Mouse (Mus musculus) activated CD4-positive, CD25-positive, alpha-beta regulatory T cell, adult 9 weeks (primary cell): ENCODE measurements around the gene Lman2l. TPM values are rescaled to one million over a fixed set of nuclear protein-coding genes. Genes with fewer than 3 reads are reported as not detected.

Experiments
- polyA plus RNA-seq: library from polyadenylated mRNA; unstranded; fragments of 100-300 nt; shearing (Covaris generic); gene quantifications from one replicate; pipeline ENCODE4 v1.2.1, GENCODE M21; 2017

Gene Lman2l
- polyA plus RNA-seq = 41.8 TPM

GRCm38 (mm10) chr1:36444471-36445464 is at the start of gene Lman2l:
TSS of gene Lman2l (minus strand) at chr1:36445271.

GRCm38 (mm10) chr1:36471181-36472105 is 26.4 kb upstream of the Lman2l start, which contains the start of gene Cnnm4:
TSS of gene Cnnm4 (plus strand) at chr1:36471620.

GRCm38 (mm10) chr1:36371934-36372845 is 72.9 kb downstream of the Lman2l start, which contains the start of gene Fer1l5:
TSS of gene Fer1l5 (plus strand) at chr1:36372291.

Other genes with a start within 250 kb of the Lman2l start
- gene Uggt1, start 200.6 kb downstream of the Lman2l start, polyA plus RNA-seq = 60.4 TPM
- gene Neurl3, start 170.6 kb downstream of the Lman2l start, polyA plus RNA-seq = 120 TPM
- 133 TPM for gene Arid5a, start 137.5 kb downstream of the Lman2l start, polyA plus RNA-seq
- gene Kansl3, start 76.1 kb downstream of the Lman2l start, polyA plus RNA-seq = 62.0 TPM
- gene Fer1l5, start 73.0 kb downstream of the Lman2l start, polyA plus RNA-seq = 2.0 TPM
- gene Cnnm4, start 26.3 kb upstream of the Lman2l start, polyA plus RNA-seq = 2.3 TPM
- 2.4 TPM for gene Cnnm3, start 66.6 kb upstream of the Lman2l start, polyA plus RNA-seq
- gene Ankrd23, start 91.6 kb upstream of the Lman2l start, polyA plus RNA-seq = 34.8 TPM
- not detected for gene Gm42417, start 94.2 kb upstream of the Lman2l start, polyA plus RNA-seq
- gene Ankrd39, start 102.2 kb upstream of the Lman2l start, polyA plus RNA-seq = 43.2 TPM
- gene Sema4c, start 113.1 kb upstream of the Lman2l start, polyA plus RNA-seq = 0.70 TPM
- not detected for gene Fam178b, start 237.9 kb upstream of the Lman2l start, polyA plus RNA-seq
- gene Cox5b, start 246.2 kb upstream of the Lman2l start, polyA plus RNA-seq = 557 TPM